Mouse (Mus musculus): Measurements from ENCODE around the gene Tmpo.

Gene Tmpo

DNA sequence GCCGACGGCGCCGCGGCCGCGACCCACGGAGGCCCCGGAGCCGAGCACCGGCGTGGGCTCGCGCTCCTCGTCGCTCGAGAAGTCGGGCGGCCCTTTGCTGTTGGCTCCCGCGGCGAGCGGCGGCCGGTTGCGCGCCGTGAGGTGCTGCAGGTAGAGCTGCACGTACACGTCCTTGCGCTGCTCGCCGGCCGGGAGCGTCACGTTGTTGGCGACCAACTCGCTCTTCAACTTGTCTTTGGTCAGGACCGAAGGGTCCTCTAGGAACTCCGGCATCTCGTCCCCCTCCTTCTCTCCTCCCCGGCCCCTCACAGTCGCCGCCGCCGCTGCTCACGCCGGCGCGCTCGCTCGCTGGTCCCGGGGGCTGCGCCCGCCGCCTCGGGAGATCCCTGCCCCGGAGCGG, 10.1 kb downstream of the Tmpo start:
- ChIA-PET POLR2A (interaction anchor here (0.6 to 12.6 kb wide), 48 partner anchors 9 to 1427 kb away, joined by 3 to 333 read pairs (median 5); partner anchors contain the start of genes Tmpo (in 4 of the 4), Apaf1 (in 3 of the 4), Ikbip (in 3 of the 4) and Slc25a3 (in 1 of the 4)), CTCF (interaction anchor here in 3 of 4 experiments (0.6 to 1.3 kb wide), 8 partner anchors 9 to 110 kb away, joined by 3 to 7 read pairs (median 4); no protein-coding TSS in a partner anchor)

DNA sequence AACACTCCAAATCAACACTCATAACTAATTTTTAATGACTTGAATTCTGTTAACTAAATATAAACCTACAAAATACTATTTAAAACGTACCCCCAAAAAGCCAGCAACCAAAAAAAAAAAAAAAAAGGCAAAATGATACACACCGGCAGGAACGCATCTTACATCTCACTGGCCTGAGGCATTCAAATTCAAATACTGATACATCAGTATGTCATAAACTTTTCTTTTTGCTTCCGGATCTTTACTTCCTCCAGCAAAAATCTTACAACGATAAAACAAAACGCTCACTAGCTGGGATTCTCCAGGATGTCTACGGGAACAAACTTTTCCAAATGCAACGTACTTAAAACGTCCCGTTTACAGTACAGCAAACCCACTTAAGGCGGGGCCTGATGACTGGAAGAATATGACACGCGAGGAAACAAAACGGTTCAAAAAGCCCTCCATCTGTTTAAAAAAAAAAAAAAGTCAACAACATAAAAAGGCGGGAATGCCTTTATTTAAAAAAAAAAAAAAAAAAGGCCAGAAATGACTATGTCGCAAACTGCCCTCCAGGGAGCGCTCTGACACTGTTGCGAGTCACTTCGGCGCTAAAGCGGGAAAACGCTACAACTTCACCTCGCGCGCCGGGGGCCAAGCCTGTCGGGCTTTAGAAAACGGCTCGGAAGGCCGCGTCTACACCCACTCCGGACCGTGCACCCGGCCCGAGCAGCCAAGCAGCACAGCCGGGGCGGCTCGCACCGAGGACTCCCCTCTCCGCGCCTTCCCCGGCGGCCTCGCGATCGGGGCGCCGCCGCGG, 10.8 kb downstream of the Tmpo start:
- POLR2A ChIA-PET: interaction anchor here (0.6 to 12.6 kb wide), 24 partner anchors 9 to 1316 kb away, joined by 3 to 333 read pairs (median 4); partner anchors contain the start of gene Tmpo (in 3 of the 4)
- CTCF ChIA-PET: interaction anchor here in 1 of 4 experiments (0.7 kb wide), 3 partner anchors 9 to 16 kb away, joined by 3 to 6 read pairs (median 4); no protein-coding TSS in a partner anchor

DNA sequence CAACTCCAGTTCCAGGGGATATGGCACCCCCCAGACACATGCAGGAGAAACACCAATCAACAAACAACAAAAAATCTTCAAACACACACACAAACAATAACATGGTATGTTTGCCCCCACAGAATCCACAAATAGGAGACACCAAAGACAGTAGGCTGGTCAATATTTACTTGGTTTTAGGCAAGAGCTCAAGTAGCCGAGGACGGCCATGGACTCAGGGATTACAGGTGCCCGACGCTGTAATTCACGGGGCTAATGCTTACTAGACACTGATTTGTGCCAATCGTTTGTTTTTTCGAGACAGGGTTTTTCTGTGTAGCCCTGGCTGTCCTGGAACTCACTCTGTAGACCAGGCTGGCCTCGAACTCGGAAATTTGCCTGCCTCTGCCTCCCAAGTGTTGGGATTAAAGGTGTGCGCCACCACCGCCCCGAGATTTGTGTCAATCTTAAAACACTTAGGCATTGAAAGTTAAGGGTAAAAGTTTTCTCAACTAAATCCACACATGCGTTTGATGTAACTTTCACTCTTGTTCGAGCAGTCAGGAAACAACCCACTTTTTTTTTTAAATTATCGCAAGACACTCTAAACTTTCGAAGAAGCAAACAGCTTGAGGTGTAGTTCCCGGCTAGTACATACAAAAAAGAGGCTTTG, 11.6 kb downstream of the Tmpo start:
- ChIA-PET CTCF (interaction anchor here in 1 of 4 experiments (0.7 kb wide), 1 partner anchor 15 kb away, joined by 4 read pairs; no protein-coding TSS in a partner anchor), POLR2A (interaction anchor here (0.6 to 12.6 kb wide), 18 partner anchors 8 to 552 kb away, joined by 3 to 333 read pairs (median 4); partner anchors contain the start of genes Tmpo (in 3 of the 4), Apaf1 (in 1 of the 4) and Ikbip (in 1 of the 4))

DNA sequence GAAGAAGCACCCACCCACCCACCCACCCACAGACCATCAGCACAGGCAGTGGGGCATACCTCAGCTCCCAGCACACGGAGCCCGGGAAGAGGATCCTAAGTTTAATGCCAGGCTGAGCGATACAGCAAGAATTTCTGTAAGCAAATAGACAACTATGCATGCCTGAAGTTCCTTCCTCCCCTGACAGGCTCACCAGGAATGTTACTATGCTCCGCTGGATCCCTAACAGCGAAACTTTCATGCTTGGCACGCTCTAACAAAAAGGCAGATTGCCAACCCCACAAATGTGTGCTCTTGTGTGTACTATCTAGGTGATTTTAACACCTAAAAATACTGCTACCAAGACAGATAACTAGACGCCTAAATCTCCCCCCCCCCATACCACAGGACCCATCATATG, 13.8 kb downstream of the Tmpo start:
- ChIA-PET POLR2A (interaction anchor here (0.6 to 12.6 kb wide), 34 partner anchors 9 to 1504 kb away, joined by 3 to 333 read pairs (median 5); partner anchors contain the start of genes Tmpo (in 3 of the 4), Apaf1 (in 2 of the 4), Ikbip (in 2 of the 4) and Slc25a3 (in 2 of the 4)), CTCF (interaction anchor here (0.5 to 1.7 kb wide), 24 partner anchors 9 to 222 kb away, joined by 3 to 21 read pairs (median 5); partner anchors contain the start of genes Apaf1 (in 1 of the 4) and Ikbip (in 1 of the 4))

DNA sequence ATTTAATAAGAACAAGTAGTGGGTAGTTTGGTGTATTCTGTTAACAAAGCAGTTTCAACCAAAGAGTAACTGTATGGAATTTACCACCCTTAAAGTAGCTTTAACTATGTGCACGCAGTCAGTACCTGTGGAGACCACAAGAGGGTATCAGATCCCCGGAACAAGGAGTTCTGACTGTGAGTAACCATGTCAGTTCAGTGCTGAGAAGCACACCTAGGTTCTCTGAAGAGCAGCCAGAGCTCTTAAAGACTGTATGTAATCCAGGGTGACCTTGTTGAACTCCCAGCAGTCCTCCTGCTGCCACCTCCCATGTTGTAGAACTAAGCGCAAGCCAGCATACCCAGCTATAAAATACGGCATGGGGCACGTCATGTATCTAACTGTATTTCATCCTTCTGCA, 14.2 kb downstream of the Tmpo start:
- ChIA-PET CTCF (interaction anchor here (0.5 to 1.7 kb wide), 30 partner anchors 9 to 477 kb away, joined by 3 to 21 read pairs (median 4); partner anchors contain the start of genes Apaf1 (in 1 of the 4) and Ikbip (in 1 of the 4)), POLR2A (interaction anchor here (0.6 to 12.6 kb wide), 35 partner anchors 9 to 1505 kb away, joined by 3 to 333 read pairs (median 4); partner anchors contain the start of genes Tmpo (in 3 of the 4), Apaf1 (in 2 of the 4), Ikbip (in 2 of the 4) and Slc25a3 (in 2 of the 4))

DNA sequence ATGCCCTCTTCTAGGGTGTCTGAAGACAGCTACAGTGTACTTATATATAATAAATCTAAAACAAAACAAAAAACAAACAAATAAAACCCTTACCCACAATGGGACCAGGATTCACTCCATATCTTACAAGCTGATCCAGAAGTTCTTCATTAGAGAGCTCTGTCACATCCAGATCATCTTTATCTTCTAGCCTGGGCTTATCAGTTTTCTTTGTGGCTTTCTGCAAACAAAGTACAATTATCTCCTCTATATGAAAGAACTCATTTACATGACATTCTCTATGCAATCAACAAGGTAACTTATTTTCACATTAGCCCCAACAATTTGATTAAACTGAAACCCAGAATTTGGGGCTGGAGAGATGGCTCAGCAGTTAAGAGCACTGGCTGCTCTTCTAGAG, 15.3 kb downstream of the Tmpo start:
- ChIA-PET CTCF (interaction anchor here in 1 of 4 experiments (0.6 kb wide), 1 partner anchor 285 kb away, joined by 3 read pairs; no protein-coding TSS in a partner anchor), POLR2A (interaction anchor here in 2 of 4 experiments (0.6 to 12.6 kb wide), 7 partner anchors 8 to 28 kb away, joined by 3 to 333 read pairs (median 10); partner anchors contain the start of gene Tmpo (in 1 of the 2))

DNA sequence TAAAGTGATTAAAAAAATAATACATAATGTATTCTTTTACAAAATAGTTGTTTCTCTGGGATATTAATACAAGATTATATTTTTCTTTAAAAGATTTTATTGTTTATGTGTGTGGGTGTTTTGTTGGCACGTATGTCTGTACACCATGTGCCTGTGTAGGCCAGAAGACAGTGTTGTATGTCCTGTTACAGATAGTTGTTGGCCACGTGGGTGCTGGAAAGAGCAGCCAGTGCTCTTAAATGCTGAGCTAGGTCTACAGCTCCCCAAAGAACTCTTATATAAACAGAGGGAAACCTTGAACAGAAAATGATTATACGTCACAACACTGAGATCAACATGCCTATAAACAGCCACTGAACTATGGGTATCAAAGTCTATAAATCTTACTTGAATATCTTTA, 16.6 kb downstream of the Tmpo start:
- POLR2A ChIA-PET: interaction anchor here in 3 of 4 experiments (0.9 to 12.6 kb wide), 6 partner anchors 9 to 29 kb away, joined by 3 to 333 read pairs (median 6); partner anchors contain the start of gene Tmpo (in 1 of the 3)
- CTCF ChIA-PET: interaction anchor here in 2 of 4 experiments (0.5 to 1.1 kb wide), 2 partner anchors 23 to 436 kb away, joined by 3 read pairs; no protein-coding TSS in a partner anchor

DNA sequence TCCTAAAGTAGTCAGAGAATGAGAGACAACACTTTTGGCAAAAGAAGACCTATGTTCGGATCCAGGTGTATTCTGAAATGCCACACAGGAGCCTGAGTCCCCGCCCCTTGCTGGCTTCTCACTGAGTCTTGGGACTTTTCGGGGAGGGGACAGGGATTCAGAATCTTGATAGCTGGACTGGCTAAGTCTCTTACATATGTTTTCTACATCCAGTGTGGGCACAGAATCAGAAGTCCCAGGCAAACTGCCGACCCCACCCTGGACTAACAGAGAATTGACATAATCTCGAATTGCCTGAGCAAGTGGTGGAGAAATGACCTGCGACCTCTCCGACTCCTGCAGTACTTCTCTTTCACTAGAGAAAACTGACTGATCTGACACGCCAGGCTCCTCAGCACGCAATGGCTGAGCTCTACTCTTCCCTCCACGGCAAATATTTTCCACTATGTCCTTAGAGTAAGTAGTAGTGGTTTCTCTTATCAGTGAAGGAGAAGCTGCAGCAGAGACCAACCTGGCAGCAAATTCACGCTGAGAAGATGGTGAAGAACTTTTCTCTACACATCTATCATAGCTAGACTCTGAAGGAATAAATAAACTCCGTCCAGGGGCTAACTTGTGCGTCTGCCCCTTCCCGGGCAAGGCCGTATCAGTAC, 18.5 kb downstream of the Tmpo start:
- ChIA-PET CTCF (interaction anchor here in 1 of 4 experiments (1.1 kb wide), 1 partner anchor 9 kb away, joined by 4 read pairs; no protein-coding TSS in a partner anchor), POLR2A (interaction anchor here in 3 of 4 experiments (0.6 to 12.6 kb wide), 21 partner anchors 8 to 80 kb away, joined by 3 to 333 read pairs (median 6); partner anchors contain the start of genes Apaf1 (in 1 of the 3), Ikbip (in 1 of the 3) and Tmpo (in 1 of the 3))

DNA sequence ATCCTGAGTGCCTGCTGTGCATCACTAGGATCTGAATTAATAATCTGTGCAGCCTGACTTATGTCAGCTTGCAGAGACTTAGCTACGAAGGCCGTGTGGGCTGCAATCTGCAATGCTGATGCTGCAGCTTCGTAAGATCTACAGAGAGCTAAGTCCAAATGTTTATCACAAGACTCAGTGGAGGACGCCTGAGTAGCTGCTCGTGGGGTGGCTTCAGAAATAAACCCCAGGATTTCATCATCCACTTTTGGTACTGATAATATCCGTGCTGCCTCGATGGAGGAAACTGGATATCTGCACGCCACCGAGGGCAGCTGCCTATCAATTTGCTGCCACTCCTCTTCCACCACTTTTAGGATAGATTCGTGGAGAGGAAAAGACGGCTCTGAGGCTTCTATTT, 19.0 kb downstream of the Tmpo start:
- ChIA-PET POLR2A (interaction anchor here (0.6 to 12.6 kb wide), 18 partner anchors 8 to 1537 kb away, joined by 3 to 333 read pairs (median 5); partner anchors contain the start of genes Apaf1 (in 1 of the 4), Ikbip (in 1 of the 4) and Tmpo (in 1 of the 4)), CTCF (interaction anchor here in 1 of 4 experiments (1.1 kb wide), 1 partner anchor 9 kb away, joined by 4 read pairs; no protein-coding TSS in a partner anchor)

DNA sequence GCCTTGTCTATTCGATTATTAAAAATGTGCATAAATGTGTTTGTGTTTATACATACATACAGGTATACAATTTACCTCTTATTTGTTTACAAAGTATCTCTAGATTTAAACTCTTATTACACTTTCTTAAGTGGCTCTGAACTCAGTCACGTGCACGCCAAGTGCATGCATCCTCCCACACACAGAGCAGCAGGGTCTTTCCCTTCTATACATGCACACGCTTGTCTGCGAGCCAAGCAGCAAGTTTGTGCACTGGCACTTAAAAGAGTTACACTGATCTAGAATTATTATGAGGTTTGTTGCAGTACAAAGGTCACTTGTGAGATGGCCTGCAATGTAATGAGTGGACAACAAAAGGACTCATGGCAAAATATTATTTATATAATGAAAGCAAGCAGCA, 20.1 kb downstream of the Tmpo start:
- ChIA-PET CTCF (no interaction called here), POLR2A (interaction anchor here in 3 of 4 experiments (0.7 to 12.6 kb wide), 13 partner anchors 8 to 79 kb away, joined by 3 to 333 read pairs (median 8); partner anchors contain the start of genes Apaf1 (in 1 of the 3), Ikbip (in 1 of the 3) and Tmpo (in 1 of the 3))

DNA sequence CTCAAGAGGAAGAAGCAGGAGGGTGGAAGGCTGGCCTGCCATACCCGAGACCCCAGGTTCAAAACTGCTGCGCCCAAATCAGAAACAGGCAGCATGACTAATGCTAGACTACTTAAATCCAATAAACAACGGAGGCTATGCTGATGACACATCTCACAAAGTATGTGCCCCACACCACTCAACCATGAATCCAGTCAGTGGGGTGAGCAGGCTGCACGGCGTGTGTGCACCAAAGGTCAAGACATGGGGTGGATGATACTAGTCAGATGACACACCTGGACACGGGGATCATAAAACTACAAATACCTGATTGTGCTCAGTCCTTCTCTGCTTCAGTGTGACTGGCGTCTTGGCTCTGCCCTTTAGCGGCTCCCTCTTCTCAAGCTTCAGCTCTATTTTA, 22.7 kb downstream of the Tmpo start:
- CTCF ChIA-PET: interaction anchor here in 3 of 4 experiments (0.7 to 1.0 kb wide), 3 partner anchors 9 to 439 kb away, joined by 3 to 5 read pairs (median 3); no protein-coding TSS in a partner anchor
- POLR2A ChIA-PET: interaction anchor here (1.0 to 15.1 kb wide), 11 partner anchors 8 to 23 kb away, joined by 3 to 113 read pairs (median 8); partner anchors contain the start of gene Tmpo (in 1 of the 4)

DNA sequence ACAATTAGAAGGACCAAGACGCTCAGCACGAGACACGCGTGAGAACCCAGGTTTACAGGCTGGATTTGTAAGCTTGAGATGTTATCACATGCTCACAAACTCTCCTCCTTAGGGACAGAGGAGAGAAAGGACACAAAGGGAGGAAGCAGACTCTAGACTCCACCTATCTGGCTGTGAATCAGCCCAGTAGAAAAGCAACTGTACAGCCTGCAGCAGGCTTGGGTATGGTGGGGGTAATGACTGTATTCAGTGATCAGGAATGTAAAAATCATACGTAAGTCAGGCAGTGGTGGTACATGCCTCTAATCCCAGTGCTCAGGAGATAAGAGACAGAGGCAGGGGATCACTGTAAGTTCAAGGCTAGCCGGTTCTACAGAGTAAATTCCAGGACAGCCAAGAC, 24.8 kb downstream of the Tmpo start:
- ChIA-PET POLR2A (interaction anchor here in 2 of 4 experiments (0.6 to 15.1 kb wide), 12 partner anchors 9 to 39 kb away, joined by 3 to 113 read pairs (median 4); partner anchors contain the start of gene Tmpo (in 1 of the 2)), CTCF (interaction anchor here in 1 of 4 experiments (2.5 kb wide), 1 partner anchor 11 kb away, joined by 10 read pairs; no protein-coding TSS in a partner anchor)

DNA sequence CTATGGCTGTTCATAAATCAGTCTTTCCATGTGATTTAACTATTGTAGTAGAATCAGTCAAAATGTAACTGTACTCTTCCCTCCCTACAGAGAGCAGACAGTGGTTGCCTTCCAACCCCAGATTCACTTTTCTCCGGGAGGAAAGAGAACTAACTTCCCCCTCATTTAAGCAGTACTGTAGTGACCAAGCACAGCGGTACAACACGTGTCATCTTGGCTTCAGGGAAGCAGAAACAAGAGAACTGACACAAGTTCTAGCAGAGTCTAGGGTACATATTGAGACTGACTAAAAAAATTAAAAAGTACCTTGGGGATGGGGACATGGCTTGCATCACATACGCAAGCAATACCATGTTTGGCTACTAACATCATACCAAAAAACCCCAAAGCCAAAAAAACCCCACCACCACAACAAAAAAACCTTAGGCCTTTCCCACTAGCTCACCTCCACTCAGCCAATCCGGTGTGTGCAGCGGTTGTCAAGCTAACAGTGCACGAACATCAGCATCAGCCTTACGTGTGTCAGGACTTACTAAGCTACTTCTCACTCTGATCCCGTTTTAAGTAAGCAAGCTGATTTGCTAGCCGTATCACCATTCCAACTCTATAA, 27.1 kb downstream of the Tmpo start:
- ChIA-PET POLR2A (interaction anchor here in 3 of 4 experiments (0.6 to 15.1 kb wide), 13 partner anchors 8 to 1736 kb away, joined by 3 to 113 read pairs (median 6); no protein-coding TSS in a partner anchor), CTCF (interaction anchor here in 2 of 4 experiments (0.5 to 2.5 kb wide), 3 partner anchors 13 to 60 kb away, joined by 4 to 10 read pairs (median 4); no protein-coding TSS in a partner anchor)

DNA sequence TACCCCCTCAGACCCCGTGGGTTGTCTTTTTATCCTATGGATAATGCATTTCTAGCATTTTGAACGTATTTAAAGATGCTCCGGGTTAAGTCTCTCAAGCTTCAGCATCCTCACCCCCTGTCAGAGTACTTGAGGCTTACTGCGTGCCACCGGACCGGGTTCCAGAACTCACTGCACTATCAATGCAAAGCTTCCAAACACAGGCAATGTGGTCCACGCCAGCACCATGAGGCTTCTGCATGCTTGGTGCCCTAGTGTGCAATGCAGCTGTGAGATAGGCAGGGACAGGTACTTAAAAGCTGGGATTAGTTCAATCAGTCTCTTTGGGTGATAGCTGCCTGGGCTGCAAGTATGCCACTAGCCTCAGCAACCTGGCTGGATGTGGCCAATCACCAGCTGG, 35.7 kb downstream of the Tmpo start:
- ChIA-PET CTCF (interaction anchor here in 2 of 4 experiments (0.6 to 1.6 kb wide), 6 partner anchors 8 to 112 kb away, joined by 3 to 5 read pairs (median 4); no protein-coding TSS in a partner anchor), POLR2A (interaction anchor here (0.6 to 15.1 kb wide), 21 partner anchors 8 to 146 kb away, joined by 3 to 113 read pairs (median 6); partner anchors contain the start of genes Apaf1 (in 1 of the 4), Ikbip (in 1 of the 4) and Tmpo (in 1 of the 4))

DNA sequence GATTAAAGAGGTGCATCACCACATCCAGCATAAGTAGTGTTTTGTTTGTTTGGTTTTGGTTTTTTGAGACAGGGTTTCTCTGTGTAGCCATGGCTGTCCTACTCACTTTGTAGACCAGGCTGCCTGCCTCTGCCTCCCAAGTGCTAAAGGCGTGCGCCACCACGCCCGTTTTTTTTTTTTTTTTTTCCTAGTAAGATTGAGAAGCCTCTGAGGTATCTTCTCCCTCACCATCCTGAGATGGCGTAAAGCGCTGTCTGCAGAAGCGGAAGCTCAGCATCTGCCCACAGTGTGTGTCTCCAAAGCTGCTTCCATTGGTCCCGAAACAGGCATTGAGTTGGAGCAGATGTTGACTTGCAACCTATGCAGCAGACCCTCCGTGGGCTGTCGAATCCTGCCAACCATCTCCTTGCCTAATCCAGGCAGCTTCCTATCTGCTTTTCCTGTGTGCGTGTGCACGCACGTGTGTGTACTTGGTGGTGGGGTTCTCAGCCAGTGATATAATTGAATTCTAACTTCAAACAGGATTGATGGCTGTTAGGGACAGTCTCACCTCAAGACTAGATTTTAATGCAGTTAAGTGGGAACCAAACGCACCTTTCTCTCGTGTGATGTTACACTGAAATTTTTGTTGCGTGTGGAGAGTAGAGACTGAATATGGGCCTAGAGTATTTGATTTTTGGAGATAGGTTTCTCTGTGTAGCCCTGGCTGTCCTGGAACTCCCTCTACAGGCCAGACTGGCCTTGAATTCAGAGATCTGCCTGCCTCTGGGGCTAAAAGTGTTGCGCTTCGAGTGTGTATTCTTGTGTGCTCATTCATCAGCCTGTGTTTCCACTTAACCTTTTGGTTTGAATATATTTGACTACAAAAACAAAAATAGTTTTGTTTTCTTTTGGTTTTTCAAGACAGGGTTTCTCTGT, 37.5 kb downstream of the Tmpo start:
- ChIA-PET CTCF (interaction anchor here in 3 of 4 experiments (0.5 to 2.1 kb wide), 5 partner anchors 16 to 83 kb away, joined by 3 to 5 read pairs (median 3); no protein-coding TSS in a partner anchor), POLR2A (interaction anchor here (0.7 to 5.3 kb wide), 12 partner anchors 11 to 43 kb away, joined by 3 to 33 read pairs (median 5); partner anchors contain the start of genes Slc25a3 (in 1 of the 4) and Tmpo (in 1 of the 4))
